Mouse (Mus musculus) megakaryocyte, embryonic 14.5 days (primary cell): ENCODE measurements around the gene Cks2.

Experiments
- FLI1 ChIP-seq: IDR thresholded peaks from 2 replicates; pipeline ENCODE4 v1.6.1; 2012; ENCODE audit warnings: low read length, inconsistent platforms, mixed read lengths
- GATA1 ChIP-seq: IDR thresholded peaks from 3 replicates; pipeline ENCODE4 v1.6.1; 2012; ENCODE audit warnings: mixed read lengths, low read length, inconsistent platforms, borderline replicate concordance

DNA sequence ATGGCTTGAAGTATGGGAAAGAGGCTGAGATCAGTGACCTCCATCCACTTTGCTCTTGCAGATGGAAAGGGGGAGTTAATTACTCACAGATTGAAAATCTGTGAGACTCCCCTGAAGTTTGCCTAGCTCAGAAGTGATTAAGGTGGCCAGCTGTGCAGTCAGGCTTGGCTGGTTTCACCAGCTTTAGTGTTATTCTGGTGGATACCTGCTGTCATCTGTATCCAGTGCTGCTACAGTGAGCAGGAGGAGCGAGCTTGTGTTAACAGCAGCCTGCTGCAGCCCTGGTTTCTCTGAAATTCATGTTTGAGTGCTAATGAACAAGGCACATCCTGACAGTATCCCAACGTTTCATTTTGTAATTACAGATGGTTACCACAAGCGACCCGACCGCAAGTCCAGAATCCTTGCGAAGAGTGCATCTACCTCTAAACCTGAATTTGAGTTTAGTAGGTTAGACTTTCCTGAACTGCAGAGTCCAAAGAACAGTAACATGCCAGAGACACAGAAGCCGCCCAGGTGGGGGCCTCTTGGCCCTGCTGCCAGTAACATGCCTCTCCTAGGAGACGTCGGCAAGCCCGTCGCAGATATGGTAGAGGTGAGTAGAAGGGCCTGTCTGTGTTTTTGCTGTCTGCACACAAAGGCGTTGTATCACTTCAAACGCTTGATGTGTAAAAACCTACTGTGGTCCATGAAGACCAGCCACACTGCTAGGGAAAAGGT is 11.6 kb downstream of the Cks2 start:
- TF ChIP-seq FLI1 (no peak), GATA1 (no peak)
